Mouse (Mus musculus) T-helper 1 cell (primary cell): ENCODE measurements around the gene Lnpk.

Experiments
- in situ Hi-C: fragments of 300-600 bp; cut with MboI, MseI; formaldehyde crosslinking; loops from one replicate; pipeline ENCODE4 v1.15.1; 2025; ENCODE audit warnings: high pct_unique_total_duplicates

Gene Lnpk

DNA sequence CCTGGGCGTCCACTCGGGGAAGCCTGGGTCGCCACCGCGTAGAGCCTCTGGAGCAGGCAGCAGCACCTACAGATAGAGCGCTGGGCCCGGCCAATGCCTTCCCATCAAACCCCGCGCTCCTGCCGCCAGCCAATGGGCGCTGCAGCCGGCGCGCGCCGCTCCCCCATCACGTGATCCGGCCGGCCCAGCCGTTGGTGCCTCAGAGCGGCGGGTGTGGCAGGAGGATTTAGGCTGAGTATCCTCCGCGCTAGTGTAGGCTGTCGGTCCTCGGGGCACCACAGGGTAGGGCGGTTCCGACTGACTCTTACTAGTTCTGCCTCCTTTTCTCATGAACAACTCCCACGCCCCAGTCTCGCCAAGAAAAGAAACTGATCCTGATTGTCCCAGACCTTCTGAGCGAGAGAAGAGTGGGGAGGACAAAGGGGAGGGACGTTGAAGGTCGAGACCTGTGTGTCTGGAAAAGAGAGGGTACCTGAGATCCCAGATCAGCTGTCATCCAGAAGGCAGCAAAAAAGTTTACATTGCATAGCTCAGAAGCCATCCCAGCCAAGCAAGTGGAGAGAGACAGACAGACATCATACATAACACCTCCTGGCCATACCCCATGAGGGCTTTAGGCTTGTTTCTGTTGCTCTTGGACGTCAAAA, at the start of gene Lnpk:
Gene Lnpk (minus strand): TSS at position 593 of the 647 bp plus-strand sequence.
- in situ Hi-C loops = loop anchor here (25.0 kb wide), 1 partner anchor 1958 kb away; no protein-coding TSS in a partner anchor

GRCm38 (mm10) chr2:74620368-74620767, 41.1 kb upstream of the Lnpk start:
- in situ Hi-C loops = no loop called here

GRCm38 (mm10) chr2:74619676-74620246, 40.5 kb upstream of the Lnpk start:
- in situ Hi-C loops = no loop called here

DNA sequence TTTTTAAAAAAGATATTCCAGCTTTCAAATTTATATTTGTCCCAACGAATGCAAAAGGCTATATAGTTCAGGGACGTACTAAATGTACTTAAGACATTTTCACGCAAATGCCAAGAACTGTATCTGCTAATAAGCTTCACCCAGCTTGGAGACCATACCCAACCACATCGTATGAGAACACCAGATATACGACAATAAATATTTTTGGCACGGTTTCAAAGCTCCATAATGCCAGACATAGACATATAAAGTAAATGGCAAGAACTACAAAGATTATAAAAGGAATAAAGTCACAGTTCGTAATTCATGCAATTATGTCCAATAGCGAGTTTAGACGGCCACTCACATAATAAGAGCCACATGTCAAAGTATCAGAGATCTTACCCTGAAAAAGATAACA, 38.5 kb upstream of the Lnpk start:
- in situ Hi-C loops = no loop called here

DNA sequence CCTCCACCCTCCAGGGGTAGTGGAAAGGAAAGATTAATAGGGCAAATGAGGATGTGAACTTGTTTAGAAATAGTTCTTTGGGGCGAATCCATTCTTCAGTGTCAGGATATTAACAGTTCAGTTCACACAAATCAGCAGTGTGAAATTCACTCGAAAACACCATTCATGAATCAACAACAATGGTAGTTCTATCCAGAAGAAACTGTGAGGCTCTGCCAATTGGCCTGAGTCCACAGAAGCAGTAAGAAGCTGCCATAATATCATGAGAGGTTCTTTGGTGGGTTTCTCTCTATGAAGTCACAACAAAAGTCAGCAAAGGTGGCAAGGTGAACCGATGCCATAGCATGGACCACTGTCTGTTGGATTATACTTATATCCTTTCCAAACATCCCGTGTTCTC, 32.2 kb upstream of the Lnpk start:
- in situ Hi-C loops = no loop called here

DNA sequence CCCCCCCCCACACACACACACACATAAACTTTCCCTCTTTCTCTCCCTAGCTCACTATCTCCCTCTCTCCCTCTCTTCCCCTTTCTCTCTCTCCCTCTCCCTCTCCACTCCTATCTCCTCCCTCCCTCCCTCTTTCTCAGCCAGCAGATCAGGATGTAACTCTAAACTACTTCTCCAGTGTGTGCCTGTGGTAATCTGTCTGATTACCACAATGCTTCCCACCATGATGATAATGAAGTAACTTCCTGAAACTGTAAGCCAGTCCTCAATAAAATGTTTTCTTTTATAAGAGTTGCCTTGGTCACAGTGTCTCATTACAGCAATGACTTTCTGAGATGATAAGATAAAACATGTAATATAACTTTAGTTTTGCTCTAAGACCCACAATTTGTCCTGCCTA, 30.1 kb upstream of the Lnpk start:
- in situ Hi-C loops = no loop called here

DNA sequence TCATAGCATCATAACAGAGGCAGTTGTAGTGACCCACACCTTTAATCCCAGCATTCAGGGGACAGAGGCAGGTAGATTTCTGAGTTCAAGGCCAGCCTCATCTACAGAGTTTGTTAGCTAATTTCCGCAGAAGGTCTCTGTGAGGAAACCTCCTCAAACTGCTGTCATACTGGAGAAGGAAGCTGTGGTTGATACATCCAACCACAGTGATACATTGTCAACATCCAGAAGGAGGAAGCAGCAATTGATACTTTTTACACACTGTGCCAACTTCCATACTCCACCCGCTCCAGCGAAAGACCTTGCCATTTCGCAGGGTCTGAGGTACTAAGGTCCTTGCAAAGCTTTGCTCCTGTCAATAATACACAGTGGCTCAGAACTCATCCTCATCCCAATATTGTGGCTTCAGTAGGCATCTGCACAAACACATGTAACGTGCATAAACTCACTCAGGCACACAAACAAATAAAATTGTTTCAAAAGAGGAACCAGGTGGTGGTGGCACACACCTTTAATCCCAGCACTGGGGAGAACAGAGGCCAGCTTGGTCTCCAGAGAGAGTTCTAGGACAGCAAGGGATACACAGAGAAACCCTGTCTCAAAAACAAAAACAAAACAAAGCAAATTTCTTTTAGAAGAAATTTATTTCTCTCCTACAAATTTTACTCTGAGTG, 27.0 kb upstream of the Lnpk start:
- in situ Hi-C loops = no loop called here

- in situ Hi-C loops = no loop called here
These were observed 24.8 kb upstream of the Lnpk start for GRCm38 (mm10) chr2:74604011-74604410.

GRCm38 (mm10) chr2:74602483-74602882, 23.2 kb upstream of the Lnpk start:
- in situ Hi-C loops = no loop called here

- in situ Hi-C loops = loop anchor here (25.0 kb wide), 1 partner anchor 1940 kb away; no protein-coding TSS in a partner anchor
These were observed 17.9 kb upstream of the Lnpk start for GRCm38 (mm10) chr2:74597169-74597568.

GRCm38 (mm10) chr2:74596094-74596493, 16.9 kb upstream of the Lnpk start:
- in situ Hi-C loops = loop anchor here (25.0 kb wide), 1 partner anchor 1941 kb away; no protein-coding TSS in a partner anchor

GRCm38 (mm10) chr2:74578146-74578842, 941 bp downstream of the Lnpk start:
- in situ Hi-C loops = loop anchor here (25.0 kb wide), 1 partner anchor 1959 kb away; no protein-coding TSS in a partner anchor

GRCm38 (mm10) chr2:74570390-74570789, 8.8 kb downstream of the Lnpk start:
- in situ Hi-C loops = no loop called here

- in situ Hi-C loops = no loop called here
These were observed 19.4 kb downstream of the Lnpk start for GRCm38 (mm10) chr2:74559822-74560221.

DNA sequence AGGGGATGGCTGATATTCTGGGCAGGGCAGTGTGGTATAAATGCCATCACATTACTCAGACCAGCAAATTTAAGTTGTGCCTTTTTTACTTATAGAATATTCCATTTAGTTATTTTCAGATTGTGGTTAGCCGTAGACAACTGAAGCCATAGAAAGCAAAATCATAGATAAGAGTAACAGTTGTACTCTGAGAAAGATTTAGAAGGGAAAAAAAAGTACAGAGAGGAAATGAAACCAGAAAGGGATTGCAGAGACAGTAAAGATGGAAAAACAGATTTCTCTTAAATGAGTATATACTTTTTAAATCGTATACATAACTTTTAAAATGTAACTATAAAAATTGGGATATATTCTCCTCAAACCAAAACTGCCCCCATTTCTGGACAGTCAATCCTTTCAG, 20.1 kb downstream of the Lnpk start:
- in situ Hi-C loops = no loop called here

DNA sequence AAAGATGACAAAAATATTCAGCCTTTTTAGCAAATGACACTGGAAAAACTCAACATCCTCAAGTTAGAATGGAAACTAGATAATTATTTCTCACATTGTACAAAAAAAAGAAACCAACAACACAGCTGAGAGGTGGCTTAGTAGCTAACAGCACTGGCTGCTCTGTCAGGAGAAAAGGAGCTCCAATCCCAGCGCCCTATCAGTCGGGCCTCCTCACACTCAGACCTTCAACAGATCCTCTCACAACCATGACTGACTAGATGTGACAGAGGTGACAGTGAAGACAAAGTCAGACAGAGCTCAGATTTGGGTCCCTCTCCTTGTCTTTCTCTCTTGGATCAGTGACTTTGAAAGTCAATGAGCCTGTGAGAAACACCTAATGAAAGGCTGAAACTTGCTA, 21.8 kb downstream of the Lnpk start:
- in situ Hi-C loops = no loop called here

DNA sequence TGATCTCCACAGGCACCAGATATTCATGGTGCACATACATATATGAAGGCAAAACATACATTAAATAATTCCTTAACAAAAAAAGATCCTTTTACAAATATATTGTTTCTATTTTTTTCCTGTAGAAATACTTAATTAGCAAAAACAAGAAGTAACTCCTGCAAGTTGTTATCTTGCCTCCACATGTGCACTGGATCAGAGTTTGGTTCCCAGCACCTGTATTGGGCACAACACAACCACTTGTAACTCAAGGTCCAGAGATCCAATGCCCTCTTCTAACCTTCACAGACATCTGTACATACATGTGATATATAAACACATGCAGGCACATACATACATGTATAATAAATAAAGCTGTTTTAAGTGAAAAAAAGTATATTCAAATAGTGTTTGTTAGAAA, 27.3 kb downstream of the Lnpk start:
- in situ Hi-C loops = no loop called here

DNA sequence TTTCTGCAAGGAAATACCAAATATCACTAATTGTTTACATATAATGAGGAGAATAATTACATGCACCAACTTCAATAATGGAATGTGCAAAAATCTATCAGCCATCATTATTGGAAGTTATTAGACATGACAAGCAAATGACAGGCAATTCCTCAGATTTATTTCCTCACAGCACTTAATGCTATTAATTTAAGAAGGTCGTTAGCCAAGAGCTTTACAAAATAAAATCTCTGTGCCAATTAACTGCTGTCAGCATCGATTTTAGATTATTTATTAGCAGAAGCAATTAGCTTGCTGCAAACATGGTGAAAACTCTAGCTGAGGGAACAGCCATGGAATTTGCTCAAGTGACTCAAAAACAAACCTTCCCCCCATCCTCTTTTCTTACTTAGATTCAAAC, 30.9 kb downstream of the Lnpk start:
- in situ Hi-C loops = no loop called here

GRCm38 (mm10) chr2:74508302-74508701, 70.9 kb downstream of the Lnpk start:
- in situ Hi-C loops = no loop called here

GRCm38 (mm10) chr2:74506439-74506838, 72.8 kb downstream of the Lnpk start:
- in situ Hi-C loops = no loop called here

DNA sequence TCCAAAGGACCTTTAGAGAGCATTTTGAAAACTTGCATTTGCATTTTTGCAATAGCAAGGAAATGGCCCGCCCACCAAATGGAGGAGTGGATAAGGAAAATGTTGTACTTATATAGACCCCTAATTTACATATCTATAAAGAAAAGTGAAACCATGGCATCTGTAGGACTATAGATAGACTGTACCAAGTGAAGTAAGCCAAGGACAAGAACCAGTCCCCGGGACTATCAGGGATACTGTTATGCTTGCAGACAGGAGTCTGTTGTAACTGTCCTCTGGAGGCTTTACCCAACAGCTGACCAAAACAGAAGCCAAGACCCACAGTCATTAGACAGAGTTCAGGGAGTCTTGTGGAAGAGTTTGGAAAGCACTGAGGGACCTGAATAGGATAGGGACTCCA, 78.9 kb downstream of the Lnpk start:
- in situ Hi-C loops = no loop called here

DNA sequence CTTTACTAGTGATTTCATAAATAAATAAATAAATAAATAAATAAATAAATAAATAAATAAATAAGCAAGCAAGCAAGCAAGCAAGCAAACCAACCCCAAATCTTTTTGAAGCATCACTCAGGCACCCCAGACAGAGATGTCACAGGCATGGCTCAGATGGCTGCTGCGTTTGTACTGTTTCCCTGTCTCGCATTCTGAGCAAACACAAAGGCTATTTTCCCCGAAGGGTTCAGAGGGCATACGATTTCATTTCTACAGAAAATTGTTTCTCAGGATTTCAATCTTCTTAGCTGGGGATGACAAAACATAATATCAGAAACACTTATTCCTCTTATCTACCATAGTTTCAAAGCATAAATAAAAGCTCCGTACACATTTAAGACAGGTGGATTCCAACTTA, 81.4 kb downstream of the Lnpk start:
- in situ Hi-C loops = no loop called here
